Comparison of ENCODE assay signal across 19 mouse cellular contexts in genomic region chrX:93644022-93644421, GRCm38 (mm10).
"Had no signal": no experiment of that assay in that cellular context is flagged by ENCODE, and none has a peak within 500 bp of the region (broad histone marks: within the 10 kb centered on the region; RNA-seq: fewer than 3 reads in every experiment).

No protein-coding gene starts in this region.

- DNase-seq: lung, adult 18-20 months; lung, embryonic 14.5 days; lung, postnatal 10 days; lung, postnatal 4 days; midbrain, embryonic 14.5 days; retina, postnatal 1 day; right cerebral cortex, adult 18-20 months; right cerebral cortex, postnatal 25 days; right cerebral cortex, postnatal 4 days; spleen, adult 18-20 months; thymus, adult 18-20 months; thymus, postnatal 14 days; thymus, postnatal 36 days had no signal

- H3K36me3 ChIP-seq: midbrain, embryonic 10.5 days; midbrain, embryonic 12.5 days; neural tube, embryonic 13.5 days; neural tube, embryonic 15.5 days had no signal

- H3K9me3 ChIP-seq: midbrain, embryonic 10.5 days; midbrain, embryonic 12.5 days; neural tube, embryonic 13.5 days; neural tube, embryonic 15.5 days had no signal

- H3K4me1 ChIP-seq: midbrain, embryonic 10.5 days; midbrain, embryonic 12.5 days; neural tube, embryonic 13.5 days; neural tube, embryonic 15.5 days had no signal

- H3K4me3 ChIP-seq: midbrain, embryonic 10.5 days; midbrain, embryonic 12.5 days; myocyte; neural tube, embryonic 13.5 days; neural tube, embryonic 15.5 days had no signal

- H3K9ac ChIP-seq: lung, embryonic 14.5 days; midbrain, embryonic 12.5 days; neural tube, embryonic 13.5 days; neural tube, embryonic 15.5 days had no signal

- ATAC-seq: midbrain, embryonic 16.5 days had no signal

- H3K27me3 ChIP-seq: midbrain, embryonic 12.5 days; neural tube, embryonic 13.5 days; neural tube, embryonic 15.5 days had no signal

- H3K4me2 ChIP-seq: lung, embryonic 14.5 days; midbrain, embryonic 12.5 days; neural tube, embryonic 13.5 days; neural tube, embryonic 15.5 days had no signal

- H3K27ac ChIP-seq: midbrain, embryonic 10.5 days; midbrain, embryonic 12.5 days; neural tube, embryonic 13.5 days; neural tube, embryonic 15.5 days had no signal
